8 mouse cellular contexts compared by ENCODE assay signal in genomic region chr8:77444166-77444870, GRCm38 (mm10).
DNase-seq lines count a peak whose midpoint lies in the region; ATAC-seq and TF ChIP-seq lines count a peak whose summit lies in the region.

No protein-coding gene starts in this region.

- peak overlapping the region; percentile 95 for H3K27ac ChIP-seq in heart, embryonic 16.5 days (ENCODE audit: low read length)
- H3K27ac ChIP-seq in small intestine, adult 2 months (ENCODE audit: insufficient read depth, low read depth, low read length) = peak overlapping the region; percentile 49; the same call in 1 of the 2 replicates
- no peak overlapping the region for H3K27ac ChIP-seq in forebrain, embryonic 16.5 days (ENCODE audit: low read length)

- DNase-seq in lung, adult 18-20 months = peak; percentile 50 to 77
- DNase-seq in lung, adult 2 months = no peak
- DNase-seq in cerebellum, postnatal 10 days = peak; percentile 78 to 85
- DNase-seq in adipocyte (ENCODE audit: low spot score) = no peak
- no peak for DNase-seq in layer of hippocampus, postnatal 36 days

- 32% methylated on average over 10 of the region's 10 CpGs for WGBS in lung, adult 2 months
- WGBS in heart, embryonic 16.5 days = 55% methylated on average over 10 of the region's 10 CpGs
- WGBS in small intestine, adult 2 months = 69% methylated on average over 10 of the region's 10 CpGs
- WGBS in forebrain, embryonic 16.5 days = 83% methylated on average over 10 of the region's 10 CpGs

- H3K27me3 ChIP-seq in heart, embryonic 16.5 days (ENCODE audit: control insufficient read depth, insufficient read depth, low read length) = no peaks in the 10 kb centered on the region
- H3K27me3 ChIP-seq in small intestine, adult 2 months (ENCODE audit: control insufficient read depth, insufficient read depth, low read length) = no peaks in the 10 kb centered on the region
- H3K27me3 ChIP-seq in forebrain, embryonic 16.5 days (replicated peaks; ENCODE audit: control insufficient read depth, insufficient read depth, low read length) = no peaks in the 10 kb centered on the region

- ATAC-seq in heart, embryonic 16.5 days (replicated peaks; ENCODE audit: extremely low read depth, insufficient read depth, low FRiP score) = peak; percentile 95
- no peak for ATAC-seq in forebrain, embryonic 16.5 days

- H3K4me1 ChIP-seq in lung, adult 2 months (ENCODE audit: control insufficient read depth, insufficient read depth, low read length) = peaks cover 5% of the 10 kb centered on the region
- H3K4me1 ChIP-seq in heart, embryonic 16.5 days (ENCODE audit: control insufficient read depth, insufficient read depth, low read length) = peaks cover 39% of the 10 kb centered on the region
- H3K4me1 ChIP-seq in small intestine, adult 2 months (ENCODE audit: control insufficient read depth, insufficient read depth, insufficient read length, low read length) = no peaks in the 10 kb centered on the region
- no peaks in the 10 kb centered on the region for H3K4me1 ChIP-seq in forebrain, embryonic 16.5 days (replicated peaks; ENCODE audit: control insufficient read depth, insufficient read depth, low read length)

- H3K4me3 ChIP-seq in lung, adult 2 months (replicated peaks; ENCODE audit: extremely low read depth, low read depth, low read length) = no peak overlapping the region
- peak overlapping the region; percentile 16; the same call in 1 of the 2 replicates for H3K4me3 ChIP-seq in heart, embryonic 16.5 days (ENCODE audit: low read length)
- H3K4me3 ChIP-seq in small intestine, adult 2 months (ENCODE audit: low read depth, low read length) = no peak overlapping the region
- no peak overlapping the region for H3K4me3 ChIP-seq in forebrain, embryonic 16.5 days (replicated peaks; ENCODE audit: low read length)

- peak overlapping the region; percentile 50 for H3K9ac ChIP-seq in heart, embryonic 16.5 days (ENCODE audit: low read length)
- H3K9ac ChIP-seq in forebrain, embryonic 16.5 days (replicated peaks; ENCODE audit: low read depth, low read length) = no peak overlapping the region

- H3K9me3 ChIP-seq in heart, embryonic 16.5 days (replicated peaks; ENCODE audit: control insufficient read depth, low read length) = peaks cover 18% of the 10 kb centered on the region
- no peaks in the 10 kb centered on the region for H3K9me3 ChIP-seq in forebrain, embryonic 16.5 days (ENCODE audit: control insufficient read depth, low read length)

- TF ChIP-seq POLR2A in lung, adult 2 months (IDR thresholded peaks at IDR 0.05; ENCODE audit: borderline replicate concordance, extremely low read depth, low read depth, low read length) = no peak
- TF ChIP-seq POLR2A in small intestine, adult 2 months (IDR thresholded peaks at IDR 0.05; ENCODE audit: low read depth, low read length) = no peak

- H3K4me2 ChIP-seq in heart, embryonic 16.5 days (ENCODE audit: low read depth, low read length) = peak overlapping the region; percentile 57
- no peak overlapping the region for H3K4me2 ChIP-seq in forebrain, embryonic 16.5 days (ENCODE audit: low read length)

- H3K36me3 ChIP-seq in heart, embryonic 16.5 days (ENCODE audit: control insufficient read depth, insufficient read depth) = peaks cover 15% of the 10 kb centered on the region
- H3K36me3 ChIP-seq in small intestine, adult 2 months (ENCODE audit: control insufficient read depth, insufficient read depth, low read length) = no peaks in the 10 kb centered on the region
- H3K36me3 ChIP-seq in forebrain, embryonic 16.5 days (ENCODE audit: control insufficient read depth, insufficient read depth) = no peaks in the 10 kb centered on the region

- no peak for TF ChIP-seq CTCF in lung, adult 2 months (IDR thresholded peaks at IDR 0.05; ENCODE audit: insufficient read depth, low read length)
- no peak for TF ChIP-seq CTCF in small intestine, adult 2 months (IDR thresholded peaks at IDR 0.05; ENCODE audit: extremely low read depth, insufficient read length, insufficient replicate concordance, low read depth, low read length)

Comparison
In these comparisons a context has a peak if more than half of its experiments do, and no peak if none do; other contexts are left out.
1. DNase-seq: peak in lung, adult 18-20 months (2 of 2) and cerebellum, postnatal 10 days (2 of 2); none in lung, adult 2 months (single experiment), adipocyte (single experiment) and layer of hippocampus, postnatal 36 days (0 of 2).